Mouse (Mus musculus) kidney, adult 2 months (tissue): ENCODE results near the gene Lyrm4.

ENCODE experiments used
- CTCF ChIP-seq: fragments of 200-500 bp; conservative IDR thresholded peaks from 2 replicates; pipeline ENCODE4 v1.5.1; 2011; ENCODE audit warnings: low read depth, mild to moderate bottlenecking, control low read depth, low read length, moderate library complexity, mixed read lengths; ENCODE audit not compliant: insufficient read depth, insufficient read length
- POLR2A ChIP-seq: fragments of 200-500 bp; IDR thresholded peaks from one replicate; pipeline ENCODE4 v1.6.1; 2011; ENCODE audit warnings: low read depth, low read length, control low read depth

GRCm38 (mm10) chr13:35997606-35998005 is 119.7 kb downstream of the Lyrm4 start:
- TF ChIP-seq POLR2A (no peak), CTCF (no peak)
